Mouse (Mus musculus): ENCODE data around the gene Ikbkg. TPM values are rescaled to one million over a fixed set of nuclear protein-coding genes. Genes with fewer than 3 reads are reported as not detected.

Gene Ikbkg
- total RNA-seq (2023; ENCODE audit: inconsistent age) = 56.8 to 57.7 TPM (median 57.5 TPM) in 4 replicates

GRCm38 (mm10) chrX:74392535-74393443 lies at the start of gene Ikbkg, which contains the start of gene Fam3a:
TSS of gene Ikbkg (plus strand) at chrX:74393290.
TSS of gene Fam3a (minus strand) at chrX:74393272.

GRCm38 (mm10) chrX:74353467-74353770 lies 39.7 kb upstream of the Ikbkg start, which contains the start of gene Lage3:
TSS of gene Lage3 (minus strand) at chrX:74353618.

GRCm38 (mm10) chrX:74372888-74373549 lies 20.1 kb upstream of the Ikbkg start, which contains the start of the genes Ubl4a and Slc10a3:
TSS of gene Ubl4a (minus strand) at chrX:74373218.
TSS of gene Slc10a3 (minus strand) at chrX:74373349.

GRCm38 (mm10) chrX:74428826-74429276 lies 35.8 kb downstream of the Ikbkg start, which contains the start of gene G6pdx:
TSS of gene G6pdx (minus strand) at chrX:74429194.

GRCm38 (mm10) chrX:74481349-74481885 lies 88.3 kb downstream of the Ikbkg start, which contains the start of gene Gm6880:
TSS of gene Gm6880 (minus strand) at chrX:74481399.

Other genes starting within 250 kb of the Ikbkg start
- gene Tex28, start 225.5 kb upstream of the Ikbkg start, total RNA-seq (2023; ENCODE audit: inconsistent age) = not detected in 4 replicates
- 0.42 to 0.67 TPM (median 0.57 TPM) in 4 replicates for gene Tktl1, start 216.0 kb upstream of the Ikbkg start, total RNA-seq (2023; ENCODE audit: inconsistent age)
- gene Flna, start 143.5 kb upstream of the Ikbkg start, total RNA-seq (2023; ENCODE audit: inconsistent age) = 454 to 490 TPM (median 483 TPM) in 4 replicates
- gene Emd, start 138.6 kb upstream of the Ikbkg start, total RNA-seq (2023; ENCODE audit: inconsistent age) = 89.2 to 95.0 TPM (median 89.9 TPM) in 4 replicates
- gene Rpl10, start 122.5 kb upstream of the Ikbkg start, total RNA-seq (2023; ENCODE audit: inconsistent age) = 578 to 737 TPM (median 614 TPM) in 4 replicates
- 93.5 to 123 TPM (median 106 TPM) in 4 replicates for gene Taz, start 111.4 kb upstream of the Ikbkg start, total RNA-seq (2023; ENCODE audit: inconsistent age)
- 13.0 to 20.3 TPM (median 15.0 TPM) in 4 replicates for gene Dnase1l1, start 111.0 kb upstream of the Ikbkg start, total RNA-seq (2023; ENCODE audit: inconsistent age)
- gene Atp6ap1, start 96.2 kb upstream of the Ikbkg start, total RNA-seq (2023; ENCODE audit: inconsistent age) = 166 to 176 TPM (median 174 TPM) in 4 replicates
- 307 to 387 TPM (median 365 TPM) in 4 replicates for gene Gdi1, start 88.3 kb upstream of the Ikbkg start, total RNA-seq (2023; ENCODE audit: inconsistent age)
- gene Fam50a, start 80.3 kb upstream of the Ikbkg start, total RNA-seq (2023; ENCODE audit: inconsistent age) = 101 to 115 TPM (median 104 TPM) in 4 replicates
- 13.3 to 19.2 TPM (median 16.1 TPM) in 4 replicates for gene Plxna3, start 64.2 kb upstream of the Ikbkg start, total RNA-seq (2023; ENCODE audit: inconsistent age)
- 23.7 to 32.8 TPM (median 26.6 TPM) in 4 replicates for gene Lage3, start 39.7 kb upstream of the Ikbkg start, total RNA-seq (2023; ENCODE audit: inconsistent age)
- gene Ubl4a, start 20.1 kb upstream of the Ikbkg start, total RNA-seq (2023; ENCODE audit: inconsistent age) = 21.4 to 36.5 TPM (median 28.5 TPM) in 4 replicates
- 13.5 to 19.3 TPM (median 16.5 TPM) in 4 replicates for gene Slc10a3, start 19.9 kb upstream of the Ikbkg start, total RNA-seq (2023; ENCODE audit: inconsistent age)
- 14.8 to 20.2 TPM (median 16.8 TPM) in 4 replicates for gene Fam3a, start within 50 bp of the Ikbkg start, total RNA-seq (2023; ENCODE audit: inconsistent age)
- gene G6pdx, start 35.9 kb downstream of the Ikbkg start, total RNA-seq (2023; ENCODE audit: inconsistent age) = 31.4 to 37.9 TPM (median 35.4 TPM) in 4 replicates
- not detected in 4 replicates for gene Gm6880, start 88.1 kb downstream of the Ikbkg start, total RNA-seq (2023; ENCODE audit: inconsistent age)
- gene Olfr1326-ps1, start 181.6 kb downstream of the Ikbkg start, total RNA-seq (2023; ENCODE audit: inconsistent age) = not detected in 4 replicates
- gene Olfr1325, start 199.4 kb downstream of the Ikbkg start, total RNA-seq (2023; ENCODE audit: inconsistent age) = not detected in 4 replicates

All from B cell, adult (primary cell).